Mouse (Mus musculus) ES-E14 (cell line): Measurements from ENCODE around the gene Cacna1h.

Source experiments
- CHD2 ChIP-seq: IDR thresholded peaks from 2 replicates; pipeline ENCODE4 v1.6.1; 2014; ENCODE audit warnings: mild to moderate bottlenecking, low read depth, low read length, inconsistent platforms
- HCFC1 ChIP-seq: IDR thresholded peaks from 2 replicates; pipeline ENCODE4 v1.6.1; 2012; ENCODE audit warnings: low read length, inconsistent platforms, borderline replicate concordance; ENCODE audit not compliant: insufficient read depth
- MAFK ChIP-seq: IDR thresholded peaks from 2 replicates; pipeline ENCODE4 v1.6.1; 2014; ENCODE audit warnings: mild to moderate bottlenecking, low read depth, low read length, inconsistent platforms; ENCODE audit not compliant: insufficient read depth

- TF ChIP-seq HCFC1 = no peak
- TF ChIP-seq CHD2 = no peak
- no peak for TF ChIP-seq MAFK
Measured at GRCm38 (mm10) chr17:25340003-25340402, 93.6 kb downstream of the Cacna1h start.
